In genomic region chr8:94148236-94148635, GRCm38 (mm10) we compare ENCODE assay signal across 33 mouse cellular contexts. TPM values are rescaled to one million over a fixed set of nuclear protein-coding genes. Genes with fewer than 3 reads are reported as not detected.
DNase-seq lines count a peak whose midpoint lies in the region; ATAC-seq and TF ChIP-seq lines count a peak whose summit lies in the region.
"Had no signal": no experiment of that assay in that cellular context is flagged by ENCODE, and none has a peak within 500 bp of the region (broad histone marks: within the 10 kb centered on the region; RNA-seq: fewer than 3 reads in every experiment).

No protein-coding gene starts in this region.

- no peaks in the 10 kb centered on the region for H3K27me3 ChIP-seq in forebrain, postnatal 0 days (ENCODE audit: insufficient read depth, low read length)
- H3K27me3 ChIP-seq in forebrain, embryonic 13.5 days, result no peaks in the 10 kb centered on the region
- H3K27me3 ChIP-seq in Patski, result no peaks in the 10 kb centered on the region
- H3K27me3 ChIP-seq: CH12.LX had no signal

- no peak overlapping the region for H3K9ac ChIP-seq in forebrain, postnatal 0 days
- H3K9ac ChIP-seq in forebrain, embryonic 13.5 days, result no peak overlapping the region
- H3K9ac ChIP-seq: heart, embryonic 12.5 days; liver, embryonic 15.5 days; lung, embryonic 15.5 days; midbrain, embryonic 13.5 days had no signal

- no peaks in the 10 kb centered on the region for H3K9me3 ChIP-seq in forebrain, postnatal 0 days (ENCODE audit: low read length)
- no peaks in the 10 kb centered on the region for H3K9me3 ChIP-seq in forebrain, embryonic 13.5 days (replicated peaks)
- H3K9me3 ChIP-seq: G1E; heart, embryonic 12.5 days; hindbrain, embryonic 10.5 days; limb, embryonic 10.5 days; liver, embryonic 15.5 days; lung, embryonic 15.5 days; megakaryocyte, embryonic 14.5 days; midbrain, embryonic 13.5 days had no signal

- TF ChIP-seq CTCF in forebrain, postnatal 0 days (IDR thresholded peaks at IDR 0.05; ENCODE audit: low read depth), result no peak
- TF ChIP-seq CTCF in Patski (IDR thresholded peaks at IDR 0.05), result no peak

- no peak overlapping the region for H3K4me2 ChIP-seq in forebrain, postnatal 0 days (ENCODE audit: low read depth)
- H3K4me2 ChIP-seq in forebrain, embryonic 13.5 days, result no peak overlapping the region
- H3K4me2 ChIP-seq: heart, embryonic 12.5 days; liver, embryonic 15.5 days; lung, embryonic 15.5 days; midbrain, embryonic 13.5 days had no signal

- H3K4me1 ChIP-seq in forebrain, postnatal 0 days (ENCODE audit: insufficient read depth), result peaks cover 5% of the 10 kb centered on the region; the same call in 1 of the 2 replicates
- peaks cover 21% of the 10 kb centered on the region for H3K4me1 ChIP-seq in forebrain, embryonic 13.5 days

- 27% methylated on average over 5 of the region's 5 CpGs for WGBS in forebrain, postnatal 0 days
- WGBS in forebrain, embryonic 13.5 days, result 36% methylated on average over 5 of the region's 5 CpGs

- ATAC-seq in forebrain, postnatal 0 days, result peak; percentile 21; the same call in 1 of the 2 replicates
- no peak for ATAC-seq in forebrain, embryonic 13.5 days
- ATAC-seq in Patski, result peak; percentile 22
- no peak for ATAC-seq in inflammation-experienced regulatory T-cells, adult 6 months
- ATAC-seq: hindbrain, embryonic 16.5 days; intestine, embryonic 16.5 days; midbrain, embryonic 13.5 days had no signal

- POLR2A ChIA-PET in Patski (lab: Charles Lee), result no interaction called here

- H3K36me3 ChIP-seq in forebrain, postnatal 0 days (ENCODE audit: insufficient read depth), result no peaks in the 10 kb centered on the region
- no peaks in the 10 kb centered on the region for H3K36me3 ChIP-seq in forebrain, embryonic 13.5 days (ENCODE audit: poor library complexity, severe bottlenecking)
- H3K36me3 ChIP-seq: G1E; heart, embryonic 12.5 days; hindbrain, embryonic 10.5 days; limb, embryonic 10.5 days; liver, embryonic 15.5 days; lung, embryonic 15.5 days; midbrain, embryonic 13.5 days had no signal

- no peak overlapping the region for H3K4me3 ChIP-seq in forebrain, postnatal 0 days (ENCODE audit: low read depth, low read length)
- no peak overlapping the region for H3K4me3 ChIP-seq in forebrain, embryonic 13.5 days
- H3K4me3 ChIP-seq: heart, embryonic 12.5 days; hindbrain, embryonic 10.5 days; limb, embryonic 10.5 days; liver, embryonic 15.5 days; lung, embryonic 15.5 days; megakaryocyte, embryonic 14.5 days; midbrain, embryonic 13.5 days had no signal

- peak; percentile 45 for DNase-seq in forebrain, postnatal 0 days
- DNase-seq in left cerebral cortex, postnatal 14 days (ENCODE audit: low spot score in 2 of 2), result peak; percentile 21 to 77
- no peak for DNase-seq in left cerebral cortex, postnatal 36 days (ENCODE audit: low spot score in 2 of 2)
- no peak for DNase-seq in Patski (ENCODE audit: low read depth, low spot score)
- no peak for DNase-seq in heart, adult 18-20 months
- DNase-seq: adrenal gland, postnatal 14 days; B cell, adult 2 months; cerebellum, adult 9-11 months; gastrocnemius, postnatal 14 days; heart, adult 11 months; heart, postnatal 10 days; kidney, adult 9 months; kidney, postnatal 4 days; liver; lung, postnatal 36 days had no signal

- no peak overlapping the region for H3K27ac ChIP-seq in forebrain, postnatal 0 days (ENCODE audit: low read depth, low read length)
- H3K27ac ChIP-seq in forebrain, embryonic 13.5 days, result no peak overlapping the region
- H3K27ac ChIP-seq: hindbrain, embryonic 10.5 days; limb, embryonic 10.5 days; liver, embryonic 15.5 days; lung, embryonic 15.5 days; midbrain, embryonic 13.5 days; stomach, postnatal 0 days had no signal

- CTCF ChIA-PET in Patski (lab: Charles Lee), result no interaction called here

- in situ Hi-C loops in Patski (cut with MboI; ENCODE audit: low pct_unique_long_range_greater_than_20kb), result no loop called here

- intact Hi-C loops in left cerebral cortex, postnatal 14 days (cut with DNase I), result no loop called here
- intact Hi-C loops in left cerebral cortex, postnatal 36 days (cut with DNase I), result no loop called here

RNA-seq across cellular contexts. Expression of gene Mt3, which starts 4.2 kb away (rescaled TPM):
- total RNA-seq in forebrain, postnatal 0 days (2014; rRNA removed), result 151 and 445 TPM in 2 replicates
- 316 and 341 TPM in 2 replicates for polyA plus RNA-seq in forebrain, postnatal 0 days (2015; fragmentation: Nextera tagmentation; extraction: Ambion mirVana)
- polyA plus RNA-seq in forebrain, embryonic 13.5 days (2015; fragmentation: Nextera tagmentation; extraction: Ambion mirVana), result 188 and 208 TPM in 2 replicates
- 100 to 1,000 TPM; 740 to 758 TPM for total RNA-seq in left cerebral cortex, postnatal 14 days (2021)
- 100 to 1,000 TPM; 854 to 931 TPM for total RNA-seq in left cerebral cortex, postnatal 36 days (2021)
- not detected for polyA plus RNA-seq in Patski (2021)
- polyA plus RNA-seq in inflammation-experienced regulatory T-cells, adult 6 months (2017; shearing (Covaris generic)), result 1 to 10 TPM in 1 of 3 experiments, not detected in 2; 5.9 TPM
- total RNA-seq in heart, adult 18-20 months (2021), result 1 to 10 TPM; 2.2 to 2.4 TPM
- total RNA-seq: G1E had no signal
- polyA plus RNA-seq: G1E; liver, embryonic 15.5 days had no signal

RNA-seq across cellular contexts. Expression of gene Mt4, which starts 11.2 kb away (rescaled TPM):
- not detected in 2 replicates for total RNA-seq in forebrain, postnatal 0 days (2014; rRNA removed)
- not detected in 2 replicates for polyA plus RNA-seq in forebrain, postnatal 0 days (2015; fragmentation: Nextera tagmentation; extraction: Ambion mirVana)
- not detected in 2 replicates for polyA plus RNA-seq in forebrain, embryonic 13.5 days (2015; fragmentation: Nextera tagmentation; extraction: Ambion mirVana)
- total RNA-seq in left cerebral cortex, postnatal 14 days (2021), result not detected
- total RNA-seq in left cerebral cortex, postnatal 36 days (2021), result not detected
- polyA plus RNA-seq in Patski (2021), result not detected
- polyA plus RNA-seq in inflammation-experienced regulatory T-cells, adult 6 months (2017; shearing (Covaris generic)), result not detected
- total RNA-seq in heart, adult 18-20 months (2021), result not detected
- total RNA-seq: adrenal gland, postnatal 14 days; CH12.LX; G1E; gastrocnemius, postnatal 14 days; heart, postnatal 10 days had no signal
- polyA plus RNA-seq: cortical plate, adult 2 months; embryonic facial prominence, embryonic 11.5 days; forebrain, embryonic 11.5 days; G1E; heart, embryonic 12.5 days; hindbrain, embryonic 10.5 days; hindbrain, embryonic 16.5 days; limb, embryonic 10.5 days; lung, embryonic 15.5 days; midbrain, embryonic 13.5 days; neural tube, embryonic 14.5 days had no signal

RNA-seq across cellular contexts. Expression of gene Mt2, which starts 24.2 kb away (rescaled TPM):
- 36.4 and 88.1 TPM in 2 replicates for total RNA-seq in forebrain, postnatal 0 days (2014; rRNA removed)
- 139 and 143 TPM in 2 replicates for polyA plus RNA-seq in forebrain, postnatal 0 days (2015; fragmentation: Nextera tagmentation; extraction: Ambion mirVana)
- 41.0 and 48.0 TPM in 2 replicates for polyA plus RNA-seq in forebrain, embryonic 13.5 days (2015; fragmentation: Nextera tagmentation; extraction: Ambion mirVana)
- total RNA-seq in left cerebral cortex, postnatal 14 days (2021), result 100 to 1,000 TPM; 269 to 360 TPM
- 100 to 1,000 TPM; 463 to 490 TPM for total RNA-seq in left cerebral cortex, postnatal 36 days (2021)
- 92.3 TPM for polyA plus RNA-seq in Patski (2021)
- polyA plus RNA-seq in inflammation-experienced regulatory T-cells, adult 6 months (2017; shearing (Covaris generic)), result under 1 TPM in 1 of 3 experiments, not detected in 2; 0.94 TPM
- 10 to 100 TPM; 24.4 to 89.7 TPM for total RNA-seq in heart, adult 18-20 months (2021)

RNA-seq across cellular contexts. Expression of gene Mt1, which starts 30.6 kb away (rescaled TPM):
- total RNA-seq in forebrain, postnatal 0 days (2014; rRNA removed), result 205 and 418 TPM in 2 replicates
- polyA plus RNA-seq in forebrain, postnatal 0 days (2015; fragmentation: Nextera tagmentation; extraction: Ambion mirVana), result 386 and 411 TPM in 2 replicates
- polyA plus RNA-seq in forebrain, embryonic 13.5 days (2015; fragmentation: Nextera tagmentation; extraction: Ambion mirVana), result 91.0 and 105 TPM in 2 replicates
- total RNA-seq in left cerebral cortex, postnatal 14 days (2021), result 100 to 1,000 TPM; 333 to 369 TPM
- total RNA-seq in left cerebral cortex, postnatal 36 days (2021), result 100 to 1,000 TPM; 556 to 573 TPM
- 131 TPM for polyA plus RNA-seq in Patski (2021)
- polyA plus RNA-seq in inflammation-experienced regulatory T-cells, adult 6 months (2017; shearing (Covaris generic)), result 10 to 100 TPM in 1 of 3 experiments, 1 to 10 TPM in 2; 1.5 to 11.0 (median 2.6) TPM
- 100 to 1,000 TPM; 240 to 413 TPM for total RNA-seq in heart, adult 18-20 months (2021)

RNA-seq across cellular contexts. Expression of gene Bbs2, which starts 49.5 kb away (rescaled TPM):
- total RNA-seq in forebrain, postnatal 0 days (2014; rRNA removed), result 21.1 and 22.6 TPM in 2 replicates
- 8.9 and 14.9 TPM in 2 replicates for polyA plus RNA-seq in forebrain, postnatal 0 days (2015; fragmentation: Nextera tagmentation; extraction: Ambion mirVana)
- polyA plus RNA-seq in forebrain, embryonic 13.5 days (2015; fragmentation: Nextera tagmentation; extraction: Ambion mirVana), result 16.9 and 23.7 TPM in 2 replicates
- 10 to 100 TPM; 20.1 to 20.3 TPM for total RNA-seq in left cerebral cortex, postnatal 14 days (2021)
- 10 to 100 TPM; 25.4 to 35.3 TPM for total RNA-seq in left cerebral cortex, postnatal 36 days (2021)
- polyA plus RNA-seq in Patski (2021), result 28.0 TPM
- 1 to 10 TPM; 1.6 to 9.5 (median 5.9) TPM for polyA plus RNA-seq in inflammation-experienced regulatory T-cells, adult 6 months (2017; shearing (Covaris generic))
- 10 to 100 TPM in 1 of 2 experiments, 1 to 10 TPM in 1; 7.6 to 10.1 TPM for total RNA-seq in heart, adult 18-20 months (2021)

Comparison
In these comparisons a context has a peak if more than half of its experiments do, and no peak if none do; other contexts are left out.
1. ATAC-seq: peak in forebrain, postnatal 0 days (single experiment) and Patski (single experiment); none in forebrain, embryonic 13.5 days (single experiment) and inflammation-experienced regulatory T-cells, adult 6 months (single experiment).
2. DNase-seq: peak in forebrain, postnatal 0 days (single experiment) and left cerebral cortex, postnatal 14 days (2 of 2); none in left cerebral cortex, postnatal 36 days (0 of 2), Patski (single experiment) and heart, adult 18-20 months (0 of 2).
3. RNA of gene Mt3, which starts 4.2 kb away (total RNA-seq): 854 to 931 TPM in left cerebral cortex, postnatal 36 days, 740 to 758 TPM in left cerebral cortex, postnatal 14 days and 151 to 445 TPM in forebrain, postnatal 0 days; 2.2 to 2.4 TPM in heart, adult 18-20 months; every median in the first group is over 10 times any median in the second.